Mouse (Mus musculus): ENCODE results near the gene Srebf1.

The Srebf1 gene

GRCm38 (mm10) chr11:60176182-60176974, 46.0 kb downstream of the Srebf1 start:
- peak; percentile 83 for DNase-seq

GRCm38 (mm10) chr11:60175371-60176181, 46.8 kb downstream of the Srebf1 start:
- DNase-seq = peak; percentile 89

- no peak for DNase-seq
Observed at GRCm38 (mm10) chr11:60173606-60174184, 48.7 kb downstream of the Srebf1 start.

- no peak for DNase-seq
Observed at GRCm38 (mm10) chr11:60172074-60172473, 50.3 kb downstream of the Srebf1 start.

GRCm38 (mm10) chr11:60168780-60169179, 53.6 kb downstream of the Srebf1 start:
- no peak for DNase-seq

GRCm38 (mm10) chr11:60165076-60165475, 57.3 kb downstream of the Srebf1 start:
- DNase-seq = no peak

- DNase-seq = no peak
Observed at GRCm38 (mm10) chr11:60164450-60164849, 57.9 kb downstream of the Srebf1 start.

GRCm38 (mm10) chr11:60163362-60163761, 59.0 kb downstream of the Srebf1 start:
- no peak for DNase-seq

- DNase-seq = no peak
Observed at GRCm38 (mm10) chr11:60162547-60162946, 59.8 kb downstream of the Srebf1 start.

- no peak for DNase-seq
Observed at GRCm38 (mm10) chr11:60161146-60161874, 61.1 kb downstream of the Srebf1 start.

GRCm38 (mm10) chr11:60160454-60161114, 61.8 kb downstream of the Srebf1 start:
- DNase-seq = no peak

GRCm38 (mm10) chr11:60159955-60160354, 62.4 kb downstream of the Srebf1 start:
- DNase-seq = no peak

GRCm38 (mm10) chr11:60158271-60158670, 64.1 kb downstream of the Srebf1 start:
- DNase-seq = peak; percentile 40

- no peak for DNase-seq
Observed at GRCm38 (mm10) chr11:60155690-60156089, 66.7 kb downstream of the Srebf1 start.

GRCm38 (mm10) chr11:60153936-60154335, 68.4 kb downstream of the Srebf1 start:
- DNase-seq = no peak

- DNase-seq = no peak
Observed at GRCm38 (mm10) chr11:60152339-60152738, 70.0 kb downstream of the Srebf1 start.

GRCm38 (mm10) chr11:60150677-60151076, 71.7 kb downstream of the Srebf1 start:
- no peak for DNase-seq

Data from right cerebral cortex, adult 18-20 months (tissue).